Mouse (Mus musculus): ENCODE data around the gene Tbl1xr1. TPM values are rescaled to one million over a fixed set of nuclear protein-coding genes. Genes with fewer than 3 reads are reported as not detected.

The Tbl1xr1 gene
- polyA plus RNA-seq, 2 experiments = 27.0 to 27.8 TPM

- TF ChIP-seq POLR2A (IDR thresholded peaks at IDR 0.05; ENCODE audit: borderline replicate concordance, extremely low read depth, insufficient read depth, insufficient read length) = no peak
- peaks cover 4% of the 10 kb centered on the region for H3K36me3 ChIP-seq (ENCODE audit: control insufficient read depth, insufficient read depth, low read length)
- H3K9me3 ChIP-seq (ENCODE audit: control insufficient read depth, low read length) = no peaks in the 10 kb centered on the region
- DNase-seq (ENCODE audit: low spot score) = no peak
- no peak overlapping the region for H3K9ac ChIP-seq (ENCODE audit: low read depth, low read length, severe bottlenecking)
- 36% methylated on average over 11 of the region's 11 CpGs for WGBS
- no peak overlapping the region for H3K27ac ChIP-seq (replicated peaks; ENCODE audit: low read depth, low read length)
- H3K4me2 ChIP-seq (replicated peaks; ENCODE audit: low read depth, low read length, severe bottlenecking) = peak overlapping the region; percentile 61
- no peaks in the 10 kb centered on the region for H3K27me3 ChIP-seq (ENCODE audit: control insufficient read depth, insufficient read depth, low read length)
- H3K4me1 ChIP-seq (ENCODE audit: control insufficient read depth, insufficient read depth, low read length) = peaks cover 22% of the 10 kb centered on the region
- H3K4me3 ChIP-seq (replicated peaks; ENCODE audit: low read length) = peak overlapping the region; percentile 88
- no peak for ATAC-seq (ENCODE audit: low FRiP score, low read depth)
These were observed 1.7 kb upstream of the Tbl1xr1 start for GRCm38 (mm10) chr3:22074591-22075294.

DNA sequence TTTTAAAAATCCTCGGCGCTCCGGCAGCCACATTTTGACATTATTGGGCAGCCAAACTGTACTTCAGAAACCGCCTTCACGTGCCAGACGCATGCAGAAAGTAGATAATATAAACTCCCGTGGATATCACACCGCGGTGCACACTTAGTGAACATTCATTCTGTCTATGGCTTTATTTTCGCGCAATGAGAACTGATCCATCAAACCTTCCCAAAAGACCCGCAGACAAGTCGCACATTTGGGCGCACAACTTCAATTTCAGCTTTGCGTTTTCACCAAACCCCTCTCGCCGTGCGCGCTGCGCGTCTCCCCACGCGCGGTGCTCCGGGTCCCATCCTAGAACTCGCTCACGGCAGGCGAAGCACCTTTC, 950 bp upstream of the Tbl1xr1 start:
- Histone ChIP-seq H3K27me3 (ENCODE audit: control insufficient read depth, insufficient read depth, low read length) (no peaks in the 10 kb centered on the region), H3K27ac (replicated peaks; ENCODE audit: low read depth, low read length) (peak overlapping the region; percentile 98), H3K9ac (ENCODE audit: low read depth, low read length, severe bottlenecking) (peak overlapping the region; percentile 86), H3K4me3 (replicated peaks; ENCODE audit: low read length) (peak overlapping the region; percentile 88), H3K4me1 (ENCODE audit: control insufficient read depth, insufficient read depth, low read length) (peaks cover 24% of the 10 kb centered on the region), H3K36me3 (ENCODE audit: control insufficient read depth, insufficient read depth, low read length) (peaks cover 4% of the 10 kb centered on the region), H3K9me3 (ENCODE audit: control insufficient read depth, low read length) (no peaks in the 10 kb centered on the region), H3K4me2 (replicated peaks; ENCODE audit: low read depth, low read length, severe bottlenecking) (peak overlapping the region; percentile 61)
- ATAC-seq (ENCODE audit: low FRiP score, low read depth) (no peak), DNase-seq (ENCODE audit: low spot score) (no peak)
- under 1% methylated on average over 28 of the region's 28 CpGs for WGBS
- no peak for TF ChIP-seq POLR2A (IDR thresholded peaks at IDR 0.05; ENCODE audit: borderline replicate concordance, extremely low read depth, insufficient read depth, insufficient read length)

GRCm38 (mm10) chr3:22075887-22076560, 428 bp upstream of the Tbl1xr1 start:
- TF ChIP-seq POLR2A (IDR thresholded peaks at IDR 0.05; ENCODE audit: borderline replicate concordance, extremely low read depth, insufficient read depth, insufficient read length) = 0 out of 2 replicates have a peak, but pooled peaks have one; percentile 56
- peak overlapping the region; percentile 86 for H3K9ac ChIP-seq (ENCODE audit: low read depth, low read length, severe bottlenecking)
- WGBS = 2% methylated on average over 42 of the region's 70 CpGs
- H3K4me3 ChIP-seq (replicated peaks; ENCODE audit: low read length) = peak overlapping the region; percentile 88
- peak; percentile 91 for DNase-seq (ENCODE audit: low spot score)
- H3K9me3 ChIP-seq (ENCODE audit: control insufficient read depth, low read length) = no peaks in the 10 kb centered on the region
- H3K4me1 ChIP-seq (ENCODE audit: control insufficient read depth, insufficient read depth, low read length) = peaks cover 24% of the 10 kb centered on the region
- peaks cover 4% of the 10 kb centered on the region for H3K36me3 ChIP-seq (ENCODE audit: control insufficient read depth, insufficient read depth, low read length)
- peak overlapping the region; percentile 61 for H3K4me2 ChIP-seq (replicated peaks; ENCODE audit: low read depth, low read length, severe bottlenecking)
- peak overlapping the region; percentile 98 for H3K27ac ChIP-seq (replicated peaks; ENCODE audit: low read depth, low read length)
- no peaks in the 10 kb centered on the region for H3K27me3 ChIP-seq (ENCODE audit: control insufficient read depth, insufficient read depth, low read length)
- peak; percentile 86 for ATAC-seq (ENCODE audit: low FRiP score, low read depth)

GRCm38 (mm10) chr3:22076936-22077656, 644 bp downstream of the Tbl1xr1 start:
- no peaks in the 10 kb centered on the region for H3K9me3 ChIP-seq (ENCODE audit: control insufficient read depth, low read length)
- peak overlapping the region; percentile 98 for H3K27ac ChIP-seq (replicated peaks; ENCODE audit: low read depth, low read length)
- ATAC-seq (ENCODE audit: low FRiP score, low read depth) (peak; percentile 53), DNase-seq (ENCODE audit: low spot score) (peak; percentile 28)
- WGBS = 1% methylated on average over 24 of the region's 64 CpGs
- TF ChIP-seq POLR2A (IDR thresholded peaks at IDR 0.05; ENCODE audit: borderline replicate concordance, extremely low read depth, insufficient read depth, insufficient read length) = no peak
- H3K4me3 ChIP-seq (replicated peaks; ENCODE audit: low read length) = peak overlapping the region; percentile 88
- H3K9ac ChIP-seq (ENCODE audit: low read depth, low read length, severe bottlenecking) = peak overlapping the region; percentile 96
- H3K36me3 ChIP-seq (ENCODE audit: control insufficient read depth, insufficient read depth, low read length) = peaks cover 4% of the 10 kb centered on the region
- H3K27me3 ChIP-seq (ENCODE audit: control insufficient read depth, insufficient read depth, low read length) = no peaks in the 10 kb centered on the region
- peak overlapping the region; percentile 61 for H3K4me2 ChIP-seq (replicated peaks; ENCODE audit: low read depth, low read length, severe bottlenecking)
- peaks cover 28% of the 10 kb centered on the region for H3K4me1 ChIP-seq (ENCODE audit: control insufficient read depth, insufficient read depth, low read length)
